Comparison of ENCODE assay signal across 8 mouse cellular contexts in genomic region chr19:30030636-30031467, GRCm38 (mm10). TPM values are rescaled to one million over a fixed set of nuclear protein-coding genes. Genes with fewer than 3 reads are reported as not detected.
DNase-seq lines count a peak whose midpoint lies in the region; ATAC-seq and TF ChIP-seq lines count a peak whose summit lies in the region.

No protein-coding gene starts in this region.

- TF ChIP-seq POLR2A in brain, embryonic 14.5 days (IDR thresholded peaks at IDR 0.05; ENCODE audit: borderline replicate concordance, extremely low read depth, insufficient read depth, insufficient read length, poor library complexity, severe bottlenecking) = no peak; the same call in 1 of the 2 replicates

- ATAC-seq in cerebellum, adult (ENCODE audit: insufficient number of reproducible peaks, low FRiP score, low TSS enrichment) = peak; percentile 22
- ATAC-seq in forebrain, embryonic 12.5 days (ENCODE audit: low FRiP score) = no peak; the same call in 1 of the 2 replicates
- peak; percentile 62 for ATAC-seq in kidney, embryonic 16.5 days (ENCODE audit: low FRiP score, low TSS enrichment)
- ATAC-seq in stomach, embryonic 15.5 days (ENCODE audit: insufficient read depth, low FRiP score, low read depth) = peak; percentile 27

- no peak for DNase-seq in cerebellum, adult 9-11 months
- peak; percentile 61 for DNase-seq in 3T3-L1 (ENCODE audit: low read depth, low spot score)
- DNase-seq in brain, embryonic 14.5 days (ENCODE audit: low read depth) = peak; percentile 60

- no peaks in the 10 kb centered on the region for H3K27me3 ChIP-seq in forebrain, embryonic 12.5 days
- H3K27me3 ChIP-seq in kidney, embryonic 16.5 days (ENCODE audit: insufficient read depth, low read length) = no peaks in the 10 kb centered on the region
- H3K27me3 ChIP-seq in megakaryocyte, embryonic 14.5 days (replicated peaks) = no peaks in the 10 kb centered on the region
- no peaks in the 10 kb centered on the region for H3K27me3 ChIP-seq in stomach, embryonic 15.5 days (replicated peaks)

- H3K4me3 ChIP-seq in forebrain, embryonic 12.5 days (replicated peaks) = peak overlapping the region; percentile 99
- H3K4me3 ChIP-seq in kidney, embryonic 16.5 days (ENCODE audit: low read length) = peak overlapping the region; percentile 99
- peak overlapping the region; percentile 98 for H3K4me3 ChIP-seq in megakaryocyte, embryonic 14.5 days (replicated peaks)
- peak overlapping the region; percentile 100 for H3K4me3 ChIP-seq in stomach, embryonic 15.5 days (replicated peaks)

- H3K36me3 ChIP-seq in forebrain, embryonic 12.5 days (replicated peaks) = no peaks in the 10 kb centered on the region
- H3K36me3 ChIP-seq in kidney, embryonic 16.5 days (ENCODE audit: insufficient read depth, low read length) = no peaks in the 10 kb centered on the region
- no peaks in the 10 kb centered on the region for H3K36me3 ChIP-seq in megakaryocyte, embryonic 14.5 days (replicated peaks; ENCODE audit: low read length)
- H3K36me3 ChIP-seq in stomach, embryonic 15.5 days = no peaks in the 10 kb centered on the region

- H3K9me3 ChIP-seq in forebrain, embryonic 12.5 days = no peaks in the 10 kb centered on the region
- H3K9me3 ChIP-seq in kidney, embryonic 16.5 days (ENCODE audit: low read length) = no peaks in the 10 kb centered on the region
- no peaks in the 10 kb centered on the region for H3K9me3 ChIP-seq in megakaryocyte, embryonic 14.5 days
- H3K9me3 ChIP-seq in stomach, embryonic 15.5 days = no peaks in the 10 kb centered on the region

- H3K4me1 ChIP-seq in forebrain, embryonic 12.5 days = peaks cover 43% of the 10 kb centered on the region
- H3K4me1 ChIP-seq in kidney, embryonic 16.5 days (ENCODE audit: insufficient read depth, low read length) = peaks cover 19% of the 10 kb centered on the region
- H3K4me1 ChIP-seq in megakaryocyte, embryonic 14.5 days = peaks cover 50% of the 10 kb centered on the region
- 0 out of 2 replicates have a peak, but pooled peaks cover 19% of the 10 kb centered on the region for H3K4me1 ChIP-seq in stomach, embryonic 15.5 days

- peak overlapping the region; percentile 100 for H3K9ac ChIP-seq in forebrain, embryonic 12.5 days
- peak overlapping the region; percentile 100 for H3K9ac ChIP-seq in kidney, embryonic 16.5 days (replicated peaks; ENCODE audit: low read length)
- H3K9ac ChIP-seq in stomach, embryonic 15.5 days = peak overlapping the region; percentile 100

- peak overlapping the region; percentile 71 for H3K4me2 ChIP-seq in forebrain, embryonic 12.5 days
- H3K4me2 ChIP-seq in kidney, embryonic 16.5 days (replicated peaks; ENCODE audit: low read depth, low read length) = peak overlapping the region; percentile 73
- H3K4me2 ChIP-seq in stomach, embryonic 15.5 days = peak overlapping the region; percentile 77

- peak overlapping the region; percentile 96 for H3K27ac ChIP-seq in forebrain, embryonic 12.5 days
- H3K27ac ChIP-seq in kidney, embryonic 16.5 days (ENCODE audit: low read length) = peak overlapping the region; percentile 96
- peak overlapping the region; percentile 94 for H3K27ac ChIP-seq in stomach, embryonic 15.5 days

- TF ChIP-seq CTCF in brain, embryonic 14.5 days (IDR thresholded peaks at IDR 0.05; ENCODE audit: borderline replicate concordance, extremely low read depth, insufficient read depth, insufficient read length) = no peak

- WGBS in forebrain, embryonic 12.5 days = under 1% methylated on average over 73 of the region's 92 CpGs
- under 1% methylated on average over 69 of the region's 92 CpGs for WGBS in kidney, embryonic 16.5 days
- WGBS in stomach, embryonic 15.5 days = under 1% methylated on average over 56 of the region's 92 CpGs

RNA-seq across cellular contexts. Expression of gene Uhrf2, which starts 0.5 kb away (rescaled TPM):
- 128 and 165 TPM in 2 replicates for polyA plus RNA-seq in brain, embryonic 14.5 days (2012; rRNA removed)
- polyA plus RNA-seq in forebrain, embryonic 12.5 days (2016; fragmentation: Nextera tagmentation; extraction: Ambion mirVana) = 88.3 and 94.6 TPM in 2 replicates
- polyA plus RNA-seq in kidney, embryonic 16.5 days (2015; fragmentation: Nextera tagmentation; extraction: Ambion mirVana) = 67.0 and 85.6 TPM in 2 replicates
- polyA plus RNA-seq in megakaryocyte, embryonic 14.5 days (2012; ENCODE audit: insufficient read depth, low replicate concordance) = 2.0 and 2.6 TPM in 2 replicates
- polyA plus RNA-seq in stomach, embryonic 15.5 days (2015; fragmentation: Nextera tagmentation; extraction: Ambion mirVana) = 62.5 and 64.9 TPM in 2 replicates

RNA-seq across cellular contexts. Expression of gene Trpd52l3, which starts 27.3 kb away (rescaled TPM):
- polyA plus RNA-seq in brain, embryonic 14.5 days (2012; rRNA removed) = not detected in 2 replicates
- not detected in 2 replicates for polyA plus RNA-seq in forebrain, embryonic 12.5 days (2016; fragmentation: Nextera tagmentation; extraction: Ambion mirVana)
- polyA plus RNA-seq in kidney, embryonic 16.5 days (2015; fragmentation: Nextera tagmentation; extraction: Ambion mirVana) = 0.06 TPM in 1 of 2 replicates, not detected in the other
- polyA plus RNA-seq in megakaryocyte, embryonic 14.5 days (2012; ENCODE audit: insufficient read depth, low replicate concordance) = not detected in 2 replicates
- polyA plus RNA-seq in stomach, embryonic 15.5 days (2015; fragmentation: Nextera tagmentation; extraction: Ambion mirVana) = not detected in 2 replicates

Comparison
In these comparisons a context has a peak if more than half of its experiments do, and no peak if none do; other contexts are left out.
1. RNA of gene Uhrf2, which starts 0.5 kb away (polyA plus RNA-seq): 128 to 165 TPM in brain, embryonic 14.5 days, 88.3 to 94.6 TPM in forebrain, embryonic 12.5 days, 67.0 to 85.6 TPM in kidney, embryonic 16.5 days and 62.5 to 64.9 TPM in stomach, embryonic 15.5 days; 2.0 to 2.6 TPM in megakaryocyte, embryonic 14.5 days; every median in the first group is over 10 times any median in the second.
2. Peak in every context shown above with its lines, with median percentiles within 50 percentile points of each other: H3K27ac ChIP-seq, H3K4me2 ChIP-seq, H3K4me3 ChIP-seq and H3K9ac ChIP-seq.